Mouse (Mus musculus) MEL (cell line): Measurements from ENCODE around the gene P2rx7. TPM values are rescaled to one million over a fixed set of nuclear protein-coding genes. Genes with fewer than 3 reads are reported as not detected.
A peak's percentile ranks its signal among the peaks of the same experiment; 100 is the strongest.

Experiments
- DNase-seq: peaks from one replicate; pipeline ENCODE4 v3.0.0; 2011; ENCODE audit warnings: low read depth, low spot score
- H3K27ac ChIP-seq: 2 replicates; pipeline ENCODE4 v1.5.1; 2012; ENCODE audit warnings: low read depth, mild to moderate bottlenecking, control low read depth, low read length, moderate library complexity; ENCODE audit not compliant: control insufficient read depth
- H3K27me3 ChIP-seq, 2 experiments: fragments of 150-350 bp in 1 of 2; sonication (generic) in 1 of 2; 2 replicates each; pipeline ENCODE4 v1.6.1; 2012; ENCODE audit warnings: low read length in 2 of 2, mild to moderate bottlenecking in 2 of 2, improper control_type of control experiment in 1 of 2, moderate library complexity in 1 of 2; ENCODE audit not compliant: insufficient read depth in 2 of 2, control insufficient read depth in 1 of 2
- H3K36me3 ChIP-seq, 2 experiments: 2 replicates each; pipeline ENCODE4 v1.6.1; 2012 to 2014; ENCODE audit warnings: low read length in 2 of 2, improper control_type of control experiment in 1 of 2, inconsistent platforms in 1 of 2, mild to moderate bottlenecking in 1 of 2; ENCODE audit not compliant: insufficient read depth in 2 of 2, control insufficient read depth in 1 of 2
- H3K4me1 ChIP-seq, 2 experiments: fragments of 150-350 bp in 1 of 2; sonication (generic) in 1 of 2; 2 replicates each; pipeline ENCODE4 v1.6.1; 2012; ENCODE audit warnings: low read length in 2 of 2, improper control_type of control experiment in 1 of 2, mild to moderate bottlenecking in 1 of 2; ENCODE audit not compliant: insufficient read depth in 2 of 2, control insufficient read depth in 1 of 2
- H3K4me3 ChIP-seq, 2 experiments: fragments of 150-350 bp in 1 of 2; sonication (generic) in 1 of 2; 2 replicates each; pipeline ENCODE4 v1.5.1; 2012; ENCODE audit warnings: low read depth in 2 of 2, low read length in 2 of 2, mild to moderate bottlenecking in 2 of 2, moderate library complexity in 2 of 2, control low read depth in 1 of 2, improper control_type of control experiment in 1 of 2; ENCODE audit not compliant: control insufficient read depth in 1 of 2, insufficient read depth in 1 of 2
- H3K79me2 ChIP-seq: 2 replicates; pipeline ENCODE4 v1.6.1; 2012; ENCODE audit warnings: mild to moderate bottlenecking, low read length, moderate library complexity; ENCODE audit not compliant: control insufficient read depth, poor library complexity, insufficient read depth
- H3K9ac ChIP-seq: 2 replicates; pipeline ENCODE4 v1.6.1; 2012; ENCODE audit warnings: low read depth, mild to moderate bottlenecking, control low read depth, low read length, moderate library complexity; ENCODE audit not compliant: control insufficient read depth, poor library complexity, severe bottlenecking
- H3K9me3 ChIP-seq: fragments of 150-350 bp; sonication (generic); replicated peaks from 2 replicates; pipeline ENCODE4 v1.6.1; 2012; ENCODE audit warnings: mild to moderate bottlenecking, low read length, improper control_type of control experiment, moderate library complexity; ENCODE audit not compliant: insufficient read depth
- BHLHE40 ChIP-seq: IDR thresholded peaks from 2 replicates; pipeline ENCODE4 v1.6.1; 2012; ENCODE audit warnings: low read depth, mild to moderate bottlenecking, inconsistent platforms, low read length, improper control_type of control experiment, borderline replicate concordance
- CHD1 ChIP-seq: IDR thresholded peaks from 2 replicates; pipeline ENCODE4 v1.6.1; 2012; ENCODE audit warnings: low read depth, mild to moderate bottlenecking, inconsistent platforms, low read length, improper control_type of control experiment
- E2F4 ChIP-seq: IDR thresholded peaks from 2 replicates; pipeline ENCODE4 v1.6.1; 2011; ENCODE audit warnings: low read depth, low read length, improper control_type of control experiment, borderline replicate concordance
- ELF1 ChIP-seq: IDR thresholded peaks from 2 replicates; pipeline ENCODE4 v1.6.1; 2014; ENCODE audit warnings: low read depth, mild to moderate bottlenecking, inconsistent platforms, low read length, improper control_type of control experiment, moderate library complexity
- ETS1 ChIP-seq: IDR thresholded peaks from 2 replicates; pipeline ENCODE4 v1.6.1; 2012; ENCODE audit warnings: low read depth, mild to moderate bottlenecking, inconsistent platforms, low read length, improper control_type of control experiment, moderate library complexity
- GATA1 ChIP-seq: IDR thresholded peaks from 2 replicates; pipeline ENCODE4 v1.6.1; 2011; ENCODE audit warnings: low read depth, low read length, improper control_type of control experiment
- HCFC1 ChIP-seq: IDR thresholded peaks from 2 replicates; pipeline ENCODE4 v1.6.1; 2012; ENCODE audit warnings: low read depth, mild to moderate bottlenecking, inconsistent platforms, low read length, improper control_type of control experiment, moderate library complexity
- KAT2A ChIP-seq: conservative IDR thresholded peaks from 2 replicates; pipeline ENCODE4 v1.6.1; 2012; ENCODE audit warnings: low read depth, low read length, improper control_type of control experiment, inconsistent platforms
- MAX ChIP-seq: IDR thresholded peaks from 2 replicates; pipeline ENCODE4 v1.6.1; 2011; ENCODE audit warnings: low read length, improper control_type of control experiment
- MAZ ChIP-seq: IDR thresholded peaks from 2 replicates; pipeline ENCODE4 v1.6.1; 2012; ENCODE audit warnings: low read depth, mild to moderate bottlenecking, inconsistent platforms, low read length, improper control_type of control experiment
- MEF2A ChIP-seq: IDR thresholded peaks from 2 replicates; pipeline ENCODE4 v1.6.1; 2014; ENCODE audit warnings: low read depth, mild to moderate bottlenecking, inconsistent platforms, low read length, improper control_type of control experiment; ENCODE audit not compliant: poor library complexity, insufficient replicate concordance, severe bottlenecking; ENCODE audit errors: extremely low read depth
- MXI1 ChIP-seq: IDR thresholded peaks from 2 replicates; pipeline ENCODE4 v1.6.1; 2011; ENCODE audit warnings: mild to moderate bottlenecking, low read depth, low read length, improper control_type of control experiment
- MYB ChIP-seq: IDR thresholded peaks from 2 replicates; pipeline ENCODE4 v1.6.1; 2011; ENCODE audit warnings: mild to moderate bottlenecking, low read depth, low read length, improper control_type of control experiment
- MYC ChIP-seq: IDR thresholded peaks from 2 replicates; pipeline ENCODE4 v1.6.1; 2011; ENCODE audit warnings: low read depth, mild to moderate bottlenecking, low read length, improper control_type of control experiment, moderate library complexity
- NELFE ChIP-seq: IDR thresholded peaks from 2 replicates; pipeline ENCODE4 v1.6.1; 2011; ENCODE audit warnings: low read depth, low read length, improper control_type of control experiment
- POLR2A ChIP-seq, 2 experiments: IDR thresholded peaks; 2 replicates each; pipeline ENCODE4 v1.6.1; 2011 to 2012; ENCODE audit warnings: low read length in 2 of 2, mild to moderate bottlenecking in 2 of 2, control low read depth in 1 of 2, improper control_type of control experiment in 1 of 2, low read depth in 1 of 2, moderate library complexity in 1 of 2; ENCODE audit not compliant: control insufficient read depth in 1 of 2, insufficient read depth in 1 of 2, poor library complexity in 1 of 2
- POLR2AphosphoS2 ChIP-seq: IDR thresholded peaks from 2 replicates; pipeline ENCODE4 v1.6.1; 2011; ENCODE audit warnings: low read length, improper control_type of control experiment
- POLR2AphosphoS5 ChIP-seq: IDR thresholded peaks from 2 replicates; pipeline ENCODE4 v1.6.1; 2012; ENCODE audit warnings: low read depth, borderline replicate concordance, mild to moderate bottlenecking, inconsistent platforms, low read length, moderate library complexity, mixed read lengths
- RAD21 ChIP-seq: IDR thresholded peaks from 2 replicates; pipeline ENCODE4 v1.6.1; 2011; ENCODE audit warnings: mild to moderate bottlenecking, low read depth, low read length, improper control_type of control experiment
- SIN3A ChIP-seq: IDR thresholded peaks from 2 replicates; pipeline ENCODE4 v1.6.1; 2012; ENCODE audit warnings: low read length, improper control_type of control experiment, inconsistent platforms
- SMC3 ChIP-seq: IDR thresholded peaks from 2 replicates; pipeline ENCODE4 v1.6.1; 2011; ENCODE audit warnings: low read depth, low read length, improper control_type of control experiment
- TAL1 ChIP-seq: IDR thresholded peaks from 2 replicates; pipeline ENCODE4 v1.6.1; 2012; ENCODE audit warnings: mild to moderate bottlenecking, inconsistent platforms, low read length, moderate library complexity, mixed read lengths
- TBP ChIP-seq: IDR thresholded peaks from 2 replicates; pipeline ENCODE4 v1.8.0; 2011; ENCODE audit warnings: low read depth, low read length, improper control_type of control experiment
- TCF12 ChIP-seq: IDR thresholded peaks from 2 replicates; pipeline ENCODE4 v1.6.1; 2014; ENCODE audit warnings: low read depth, mild to moderate bottlenecking, inconsistent platforms, low read length, improper control_type of control experiment, moderate library complexity
- USF2 ChIP-seq, 2 experiments: IDR thresholded peaks; 2 replicates each; pipeline ENCODE4 v1.6.1; 2011 to 2012; ENCODE audit warnings: improper control_type of control experiment in 2 of 2, low read length in 2 of 2, borderline replicate concordance in 1 of 2, inconsistent platforms in 1 of 2, low read depth in 1 of 2, mild to moderate bottlenecking in 1 of 2; ENCODE audit not compliant: insufficient read depth in 1 of 2
- ZMIZ1 ChIP-seq: IDR thresholded peaks from 2 replicates; pipeline ENCODE4 v1.6.1; 2012; ENCODE audit warnings: low read depth, mild to moderate bottlenecking, inconsistent platforms, low read length, improper control_type of control experiment, moderate library complexity
- ZNF384 ChIP-seq: IDR thresholded peaks from 2 replicates; pipeline ENCODE4 v1.6.1; 2012; ENCODE audit warnings: low read depth, mild to moderate bottlenecking, inconsistent platforms, low read length, improper control_type of control experiment
- polyA plus RNA-seq, 2 experiments: library from polyadenylated mRNA; stranded (reverse) in 1 of 2; unstranded in 1 of 2; fragments of >175 nt in 1 of 2; fragments of >200 nt in 1 of 2; gene quantifications; 2 replicates each; pipeline versions ENCODE4 v1.2.1 to v1.2.4; 2012; ENCODE audit warnings: low replicate concordance in 2 of 2, low read depth in 1 of 2; ENCODE audit not compliant: insufficient read length in 2 of 2, insufficient read depth in 1 of 2, missing spikeins in 1 of 2
- total RNA-seq: library from RNA; depleted of rRNA; stranded (reverse); fragments of 300-350 nt; gene quantifications from 2 replicates; pipeline ENCODE4 v1.2.3, GENCODE M21; 2012

P2rx7 gene
- total and polyA plus RNA-seq, 3 experiments, result 29.3 to 254 (median 40.8) TPM

GRCm38 (mm10) chr5:122700109-122700836 lies 56.6 kb downstream of the P2rx7 start:
- H3K4me1 ChIP-seq, result peaks cover 42 to 65% of the 10 kb centered on the region in 2 experiments
- peak overlapping the region; percentile 44 for H3K9ac ChIP-seq
- no peaks in the 10 kb centered on the region; the same call in 1 of the 2 replicates for H3K79me2 ChIP-seq
- no peaks in the 10 kb centered on the region for H3K9me3 ChIP-seq
- H3K36me3 ChIP-seq, result peaks cover 0 to 63% of the 10 kb centered on the region in 2 experiments; a peak in 2 of 4 replicates
- TF ChIP-seq ZNF384 (0 out of 2 replicates have a peak, but pooled peaks have one; percentile 39), MAX (no peak), E2F4 (no peak), ETS1 (no peak), SIN3A (peak; percentile 15; the same call in 1 of the 2 replicates), NELFE (no peak), POLR2A (IDR thresholded peaks at IDR 0.05; ENCODE audit: control insufficient read depth in 1 of 2, insufficient read depth in 1 of 2, low read depth in 1 of 2, low read length in 2 of 2, poor library complexity in 1 of 2) (peak in 1 of 2 experiments; percentile 45; a peak in 1 of 4 replicates), MAZ (0 out of 2 replicates have a peak, but pooled peaks have one; percentile 26), MYC (peak; percentile 11; the same call in 1 of the 2 replicates)
- peak; percentile 40 for DNase-seq
- no peaks in the 10 kb centered on the region for H3K27me3 ChIP-seq
- H3K4me3 ChIP-seq, result peak overlapping the region; percentile 35 to 37
- peak overlapping the region; percentile 92 for H3K27ac ChIP-seq

- Histone ChIP-seq H3K4me3 (peak overlapping the region; percentile 35 to 37), H3K9ac (peak overlapping the region; percentile 44), H3K9me3 (no peaks in the 10 kb centered on the region), H3K36me3 (peaks cover 0 to 63% of the 10 kb centered on the region in 2 experiments; a peak in 2 of 4 replicates), H3K27me3 (no peaks in the 10 kb centered on the region), H3K27ac (peak overlapping the region; percentile 92), H3K79me2 (no peaks in the 10 kb centered on the region; the same call in 1 of the 2 replicates), H3K4me1 (peaks cover 42 to 65% of the 10 kb centered on the region in 2 experiments)
- peak; percentile 96 for DNase-seq
- TF ChIP-seq BHLHE40 (peak; percentile 45; the same call in 1 of the 2 replicates), MYB (peak; percentile 64; the same call in 1 of the 2 replicates), ZNF384 (peak; percentile 78), MXI1 (no peak), SIN3A (peak; percentile 89), ELF1 (peak; percentile 87), MAX (no peak; the same call in 1 of the 2 replicates), GATA1 (peak; percentile 95), MYC (no peak), ZMIZ1 (no peak), POLR2AphosphoS5 (no peak), CHD1 (no peak), TCF12 (peak; percentile 94), MAZ (no peak; the same call in none of the 2 replicates), USF2 (IDR thresholded peaks at IDR 0.05; ENCODE audit: borderline replicate concordance in 1 of 2, insufficient read depth in 1 of 2, low read depth in 1 of 2, low read length in 2 of 2) (no peak), NELFE (no peak), MEF2A (peak; percentile 75; the same call in 1 of the 2 replicates), TBP (peak; percentile 68; the same call in 1 of the 2 replicates), TAL1 (peak; percentile 75), SMC3 (no peak), POLR2A (IDR thresholded peaks at IDR 0.05; ENCODE audit: control insufficient read depth in 1 of 2, insufficient read depth in 1 of 2, low read depth in 1 of 2, low read length in 2 of 2, poor library complexity in 1 of 2) (0 out of 4 replicates have a peak, but pooled peaks of 1 of the 2 experiments have one; percentile 6), POLR2AphosphoS2 (no peak; the same call in 1 of the 2 replicates), KAT2A (no peak), HCFC1 (no peak), RAD21 (no peak), E2F4 (no peak)
Measured at GRCm38 (mm10) chr5:122700837-122701212, 57.1 kb downstream of the P2rx7 start.
